Mouse (Mus musculus) thymus, adult 2 months (tissue): ENCODE data around the gene Tmx4. TPM values are rescaled to one million over a fixed set of nuclear protein-coding genes. Genes with fewer than 3 reads are reported as not detected.

Source experiments
- DNase-seq: peaks from one replicate; pipeline ENCODE4 v3.0.0; 2021
- H3K27ac ChIP-seq: fragments of 200-500 bp; 2 replicates; pipeline ENCODE4 v1.5.1; 2012; ENCODE audit warnings: low read length, control low read depth; ENCODE audit not compliant: control insufficient read depth, insufficient read depth
- H3K27me3 ChIP-seq: fragments of 200-500 bp; 2 replicates; pipeline ENCODE4 v1.6.1; 2012; ENCODE audit warnings: mild to moderate bottlenecking, low read length, moderate library complexity, mixed read lengths; ENCODE audit not compliant: control insufficient read depth, insufficient read depth
- H3K36me3 ChIP-seq: fragments of 200-500 bp; 2 replicates; pipeline ENCODE4 v1.6.1; 2012; ENCODE audit warnings: mild to moderate bottlenecking, low read length, moderate library complexity; ENCODE audit not compliant: control insufficient read depth, insufficient read depth
- H3K4me1 ChIP-seq: fragments of 200-500 bp; replicated peaks from 2 replicates; pipeline ENCODE4 v1.6.1; 2012; ENCODE audit warnings: low read length; ENCODE audit not compliant: control insufficient read depth, insufficient read depth
- H3K4me3 ChIP-seq: fragments of 200-500 bp; 2 replicates; pipeline ENCODE4 v1.5.1; 2012; ENCODE audit warnings: mild to moderate bottlenecking, low read length, control low read depth, moderate library complexity; ENCODE audit not compliant: control insufficient read depth, insufficient read depth
- CTCF ChIP-seq: fragments of 200-500 bp; IDR thresholded peaks from 2 replicates; pipeline ENCODE4 v1.5.1; 2012; ENCODE audit warnings: mild to moderate bottlenecking, control low read depth, low read length, moderate library complexity, borderline replicate concordance; ENCODE audit not compliant: control insufficient read depth, poor library complexity, insufficient read depth; ENCODE audit errors: extremely low read depth
- POLR2A ChIP-seq: fragments of 200-500 bp; IDR thresholded peaks from 2 replicates; pipeline ENCODE4 v1.6.1; 2012; ENCODE audit warnings: mild to moderate bottlenecking, low read length, control low read depth, moderate library complexity; ENCODE audit not compliant: control insufficient read depth, poor library complexity, insufficient read depth; ENCODE audit errors: extremely low read depth
- WGBS: fragments of 180-500 bp; shearing (Covaris S2); methylation state at CpG from one replicate; pipeline ENCODE4 v1.1.7; 2018; 5-methylcytosine and 5-hydroxymethylcytosine counted together
- polyA plus RNA-seq: library from polyadenylated mRNA; depleted of rRNA; stranded (reverse); fragments of >200 nt; gene quantifications from 2 replicates; pipeline ENCODE4 v1.2.3, GENCODE M21; 2012

Gene Tmx4
- polyA plus RNA-seq, 1 experiment = 4.7 TPM

DNA sequence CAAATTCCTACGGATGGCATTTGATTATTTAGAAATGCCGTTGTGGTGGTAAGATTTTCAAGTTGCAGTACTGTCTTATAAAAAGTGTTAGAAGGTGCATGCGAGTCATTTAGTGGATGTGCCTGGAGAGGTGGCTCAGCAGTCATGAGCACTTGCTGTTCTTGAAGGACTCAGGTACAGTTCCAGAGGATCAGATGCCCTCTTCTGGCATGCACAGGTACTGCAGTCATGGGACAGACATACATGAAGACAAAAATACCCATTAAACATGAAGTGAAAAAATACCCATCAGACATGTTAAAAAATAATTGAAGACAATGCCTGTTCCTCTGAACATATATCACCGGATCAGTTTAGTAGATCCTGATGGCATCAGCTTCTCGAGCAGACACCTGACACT, 29.7 kb upstream of the Tmx4 start:
- no peaks in the 10 kb centered on the region for H3K27me3 ChIP-seq
- DNase-seq = peak; percentile 60
- no peak overlapping the region for H3K27ac ChIP-seq
- WGBS = 92% methylated on average over 5 of the region's 5 CpGs
- no peak overlapping the region for H3K4me3 ChIP-seq
- H3K36me3 ChIP-seq = no peaks in the 10 kb centered on the region
- no peaks in the 10 kb centered on the region for H3K4me1 ChIP-seq
- TF ChIP-seq CTCF = no peak
- TF ChIP-seq POLR2A = no peak

DNA sequence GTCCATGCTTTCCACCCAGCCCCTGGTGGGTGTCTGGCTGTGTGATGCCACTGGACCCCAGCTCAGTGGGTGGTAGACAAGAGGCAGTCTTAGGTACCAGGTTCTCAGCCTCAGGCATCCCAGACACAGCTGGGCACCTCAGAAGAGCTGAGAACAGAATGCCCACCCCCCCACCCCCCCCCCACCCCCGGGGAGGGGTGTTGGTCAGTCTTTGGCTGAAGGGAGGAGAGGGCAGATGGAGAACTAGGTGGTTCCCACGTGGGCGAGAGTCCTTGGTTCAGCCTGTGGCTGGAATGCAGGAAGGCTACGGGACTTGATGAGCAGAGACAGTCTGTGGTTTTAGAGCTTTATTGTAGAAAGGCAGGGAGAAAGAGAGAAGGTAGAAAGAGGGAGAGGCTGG, 12.5 kb upstream of the Tmx4 start:
- Histone ChIP-seq H3K27me3 (no peaks in the 10 kb centered on the region), H3K4me1 (no peaks in the 10 kb centered on the region), H3K4me3 (no peak overlapping the region), H3K36me3 (no peaks in the 10 kb centered on the region), H3K27ac (no peak overlapping the region)
- no peak for DNase-seq
- WGBS = 5% methylated on average over 4 of the region's 4 CpGs
- no peak for TF ChIP-seq CTCF
- no peak for TF ChIP-seq POLR2A

DNA sequence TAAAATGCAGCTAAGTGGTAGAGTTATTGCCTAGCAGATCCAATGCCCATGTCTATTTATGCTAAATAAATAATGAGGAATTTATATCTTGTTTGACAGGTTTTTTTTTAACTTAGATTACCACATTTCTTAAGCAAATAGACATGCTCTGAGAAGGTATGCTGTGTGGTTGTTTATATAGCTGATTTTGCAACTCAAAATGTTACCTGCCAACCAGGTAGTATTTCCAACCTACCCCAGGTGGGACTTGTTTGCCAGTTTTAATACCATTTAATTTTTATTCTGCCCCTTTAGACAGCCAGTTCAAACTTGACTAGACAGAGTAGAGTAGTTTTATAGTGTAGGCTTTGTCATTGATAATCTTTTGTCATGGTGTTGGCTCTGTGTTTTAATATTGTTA, 10.7 kb upstream of the Tmx4 start:
- DNase-seq = no peak
- no peak overlapping the region for H3K27ac ChIP-seq
- no peaks in the 10 kb centered on the region for H3K4me1 ChIP-seq
- H3K4me3 ChIP-seq = no peak overlapping the region
- no peak for TF ChIP-seq POLR2A
- no peak for TF ChIP-seq CTCF
- H3K27me3 ChIP-seq = no peaks in the 10 kb centered on the region
- no peaks in the 10 kb centered on the region for H3K36me3 ChIP-seq

DNA sequence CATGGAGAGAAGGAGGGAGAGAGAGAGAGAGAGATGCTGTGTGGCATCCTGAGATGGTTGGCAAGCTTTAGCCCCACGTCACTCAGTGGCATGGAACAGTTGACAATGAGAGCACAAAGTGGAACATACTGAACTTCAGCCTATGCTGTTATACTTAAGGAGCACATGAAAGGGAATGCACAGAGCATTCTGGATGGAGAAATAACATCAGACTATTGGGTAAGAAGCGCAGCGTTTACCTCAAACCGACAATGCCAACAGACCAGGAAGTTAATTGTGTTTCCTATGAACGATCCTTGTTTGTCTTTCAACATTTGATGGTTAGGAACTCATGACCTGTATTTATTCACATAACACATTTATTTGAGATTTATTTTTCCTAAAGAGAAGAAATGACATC, 8.8 kb upstream of the Tmx4 start:
- TF ChIP-seq CTCF (no peak), POLR2A (no peak)
- H3K27me3 ChIP-seq = no peaks in the 10 kb centered on the region
- H3K4me3 ChIP-seq = no peak overlapping the region
- no peak overlapping the region for H3K27ac ChIP-seq
- 79% methylated on average over 5 of the region's 5 CpGs for WGBS
- H3K36me3 ChIP-seq = no peaks in the 10 kb centered on the region
- no peak for DNase-seq
- no peaks in the 10 kb centered on the region for H3K4me1 ChIP-seq

DNA sequence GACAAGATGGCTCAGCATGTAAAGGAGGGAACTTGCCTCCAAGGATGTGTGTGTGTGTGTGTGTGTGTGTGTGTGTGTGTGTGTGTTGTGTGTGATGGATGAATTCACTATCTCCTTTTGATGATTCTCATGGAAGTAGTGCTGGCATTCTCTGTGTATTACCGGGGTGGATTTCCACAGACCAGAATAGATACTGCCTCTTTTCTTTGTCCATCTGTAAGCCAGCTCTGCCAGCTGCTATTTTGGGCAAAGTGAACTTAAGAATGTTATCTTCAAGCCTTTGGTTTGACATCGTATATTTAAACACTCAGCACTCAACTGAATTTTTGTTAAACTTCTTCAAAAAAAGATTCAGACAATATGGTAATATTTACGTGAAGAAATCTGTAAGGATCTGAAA, 5.1 kb upstream of the Tmx4 start:
- TF ChIP-seq POLR2A (no peak), CTCF (no peak)
- H3K27ac ChIP-seq = no peak overlapping the region
- no peaks in the 10 kb centered on the region for H3K27me3 ChIP-seq
- H3K4me1 ChIP-seq = no peaks in the 10 kb centered on the region
- DNase-seq = no peak
- WGBS = 97% methylated on average over 3 of the region's 3 CpGs
- no peaks in the 10 kb centered on the region for H3K36me3 ChIP-seq
- no peak overlapping the region for H3K4me3 ChIP-seq

DNA sequence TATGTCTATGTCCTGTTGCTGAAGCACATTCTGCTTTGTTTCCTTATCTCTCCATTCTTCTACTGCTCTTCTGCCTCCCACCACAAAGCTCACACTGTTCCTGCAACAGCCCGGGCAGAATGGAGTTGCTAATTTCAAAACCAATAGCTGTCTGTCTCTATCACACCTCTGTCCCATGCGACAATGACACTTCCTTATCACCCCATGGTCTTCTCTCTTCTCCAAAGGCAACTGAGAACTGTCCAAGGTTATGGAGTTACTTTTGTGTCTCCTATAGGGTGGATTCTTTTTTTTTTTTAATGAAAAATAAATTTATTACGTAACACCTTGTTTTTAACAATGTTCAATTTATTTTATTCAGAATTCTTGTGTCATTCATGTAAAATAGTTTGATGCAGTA, 1.8 kb upstream of the Tmx4 start:
- Histone ChIP-seq H3K36me3 (no peaks in the 10 kb centered on the region), H3K27ac (no peak overlapping the region), H3K4me3 (no peak overlapping the region), H3K27me3 (no peaks in the 10 kb centered on the region), H3K4me1 (no peaks in the 10 kb centered on the region)
- TF ChIP-seq POLR2A = no peak
- no peak for TF ChIP-seq CTCF
- WGBS = 89% methylated on average over 3 of the region's 3 CpGs
- no peak for DNase-seq

DNA sequence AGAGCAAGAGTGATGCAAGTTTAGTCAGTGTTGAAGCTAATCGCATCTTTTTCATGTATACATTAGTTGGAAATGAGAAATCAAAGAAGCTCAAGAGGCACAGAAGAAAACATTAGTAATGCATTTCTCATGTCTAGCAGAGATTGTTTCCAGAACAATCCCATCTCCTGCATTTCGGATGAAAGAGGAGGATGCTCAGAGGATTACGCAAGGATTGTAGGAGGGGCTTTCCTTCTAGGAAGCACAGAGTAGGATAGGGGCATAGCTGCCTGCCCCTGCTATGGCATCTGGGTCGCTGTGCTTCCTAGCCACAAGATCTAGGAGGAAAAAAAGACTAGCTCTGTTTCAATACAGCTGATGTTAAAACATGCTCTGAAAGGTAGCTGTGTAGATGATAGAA, 1.2 kb upstream of the Tmx4 start:
- Histone ChIP-seq H3K27me3 (no peaks in the 10 kb centered on the region), H3K36me3 (no peaks in the 10 kb centered on the region), H3K4me3 (no peak overlapping the region), H3K4me1 (no peaks in the 10 kb centered on the region), H3K27ac (no peak overlapping the region)
- DNase-seq = no peak
- WGBS = 90% methylated on average over 4 of the region's 4 CpGs
- TF ChIP-seq CTCF (no peak), POLR2A (no peak)
